Mouse (Mus musculus) hindbrain, embryonic 15.5 days (tissue): ENCODE measurements around the gene Car7. TPM values are rescaled to one million over a fixed set of nuclear protein-coding genes. Genes with fewer than 3 reads are reported as not detected.
"Not testable (repeated sequence)": the region's sequence is repeated elsewhere in the genome, so short reads cannot be mapped to it uniquely, and the experiment has no call there.

Experiments used
- ATAC-seq: fragments of 200-750 bp; cut with Nextera tagmentation; 2 replicates; pipeline ENCODE4 v1.8.0; 2017; ENCODE audit warnings: low read depth, moderate number of reproducible peaks, moderate TSS enrichment; ENCODE audit not compliant: low FRiP score
- H3K27ac ChIP-seq: fragments of 300-500 bp; sonication (generic); replicated peaks from 2 replicates; pipeline ENCODE4 v1.5.1; 2015; ENCODE audit warnings: mild to moderate bottlenecking, inconsistent platforms
- H3K27me3 ChIP-seq: fragments of 300-500 bp; sonication (generic); 2 replicates; pipeline ENCODE4 v1.6.1; 2015; ENCODE audit warnings: control low read depth, inconsistent platforms
- H3K36me3 ChIP-seq: fragments of 300-500 bp; sonication (generic); 2 replicates; pipeline ENCODE4 v1.6.1; 2015; ENCODE audit warnings: control low read depth, inconsistent platforms
- H3K4me1 ChIP-seq: fragments of 300-500 bp; sonication (generic); replicated peaks from 2 replicates; pipeline ENCODE4 v1.6.1; 2015; ENCODE audit warnings: control low read depth, inconsistent platforms
- H3K4me2 ChIP-seq: fragments of 300-500 bp; sonication (generic); 2 replicates; pipeline ENCODE4 v1.6.1; 2015; ENCODE audit warnings: moderate library complexity, mild to moderate bottlenecking, inconsistent platforms
- H3K4me3 ChIP-seq: fragments of 300-500 bp; sonication (generic); 2 replicates; pipeline ENCODE4 v1.5.1; 2015; ENCODE audit warnings: mild to moderate bottlenecking, inconsistent platforms
- H3K9ac ChIP-seq: fragments of 300-500 bp; sonication (generic); 2 replicates; pipeline ENCODE4 v1.6.1; 2015; ENCODE audit warnings: inconsistent platforms
- H3K9me3 ChIP-seq: fragments of 300-500 bp; sonication (generic); 2 replicates; pipeline ENCODE4 v1.6.1; 2016; ENCODE audit warnings: control low read depth, inconsistent platforms
- WGBS: fragments of 180-500 bp; shearing (Covaris S2); methylation state at CpG from one replicate; pipeline ENCODE4 v1.1.7; 2015; 5-methylcytosine and 5-hydroxymethylcytosine counted together
- polyA plus RNA-seq: library from polyadenylated mRNA; unstranded; fragments of >200 nt; fragmentation: Nextera tagmentation; extraction: Ambion mirVana; gene quantifications from 2 replicates; pipeline ENCODE4 v1.2.1, GENCODE M21; 2015

The Car7 gene
- polyA plus RNA-seq, 1 experiment from 2014 or later, result 2.7 TPM

DNA sequence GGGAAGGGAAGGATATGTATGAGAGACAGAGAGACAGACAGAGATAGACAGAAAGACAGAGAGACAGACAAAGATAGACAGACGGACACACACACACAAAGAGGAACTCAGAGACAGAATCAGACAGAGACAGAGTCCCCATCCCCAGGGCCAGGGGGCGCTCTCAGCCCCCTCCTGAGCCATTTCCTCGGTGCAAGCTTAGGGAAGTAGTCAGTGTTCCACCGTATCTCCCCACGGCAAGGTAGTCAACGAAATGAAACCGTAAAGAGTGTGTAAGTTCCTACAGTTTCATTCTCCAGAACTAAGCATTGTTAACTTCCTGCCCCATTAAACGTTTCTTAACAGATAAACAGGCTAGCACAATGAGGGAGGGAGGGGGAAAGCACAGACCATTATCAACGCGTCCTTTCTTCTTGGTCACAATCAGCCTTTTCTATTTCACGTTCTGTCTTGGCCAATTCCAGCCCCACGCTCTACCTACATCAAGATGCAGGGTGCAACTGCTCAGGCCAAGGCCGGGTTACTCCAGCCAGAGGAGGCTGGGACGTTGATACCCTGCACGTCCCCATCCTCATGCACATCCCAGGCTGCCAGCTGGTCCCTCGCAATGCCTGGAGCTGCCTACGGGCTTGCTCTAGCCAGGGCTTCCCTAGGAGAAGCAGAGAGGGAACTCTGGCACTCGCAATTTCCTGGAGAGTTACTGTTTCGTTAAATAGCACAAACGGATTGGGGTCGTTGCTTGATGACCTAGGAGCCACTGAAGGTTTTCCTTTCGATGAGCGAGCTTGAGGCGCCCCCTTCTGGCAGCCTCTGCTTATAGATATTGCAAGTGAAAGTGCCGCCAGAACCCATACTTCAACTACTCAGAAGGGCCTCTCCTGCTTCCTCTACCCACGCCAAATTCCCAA is 36.2 kb downstream of the Car7 start:
- H3K36me3 ChIP-seq, result no peaks in the 10 kb centered on the region
- H3K9ac ChIP-seq, result peak overlapping the region; percentile 47
- WGBS, result 6% methylated on average over 26 of the region's 26 CpGs
- H3K27me3 ChIP-seq, result no peaks in the 10 kb centered on the region
- ATAC-seq, result peak; percentile 77
- no peak overlapping the region for H3K27ac ChIP-seq
- H3K4me3 ChIP-seq, result peak overlapping the region; percentile 42
- H3K4me2 ChIP-seq, result peak overlapping the region; percentile 84
- H3K4me1 ChIP-seq, result peaks cover 5% of the 10 kb centered on the region; the same call in 1 of the 2 replicates
- H3K9me3 ChIP-seq, result no peaks in the 10 kb centered on the region

DNA sequence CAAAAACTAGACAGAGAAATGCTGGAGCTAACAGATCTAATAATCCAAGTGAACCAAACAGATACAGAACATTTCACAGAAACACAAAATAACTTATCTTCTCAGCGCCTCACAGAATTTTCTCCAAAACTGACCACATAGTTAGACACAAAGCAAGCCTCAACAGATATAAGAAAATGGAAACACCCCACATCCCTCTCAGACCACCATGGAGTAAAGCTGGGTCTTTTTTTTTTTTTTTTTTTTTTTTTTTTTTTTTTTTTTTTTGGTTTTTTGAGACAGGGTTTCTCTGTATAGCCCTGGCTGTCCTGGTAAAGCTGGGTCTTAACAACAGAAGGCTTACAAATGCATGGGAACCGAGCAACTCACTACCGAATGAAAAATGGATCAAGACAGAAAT is 42.3 kb downstream of the Car7 start:
- Histone ChIP-seq H3K36me3 (no peaks in the 10 kb centered on the region), H3K9ac (no peak overlapping the region), H3K4me3 (no peak overlapping the region), H3K4me2 (no peak overlapping the region), H3K27ac (no peak overlapping the region), H3K27me3 (no peaks in the 10 kb centered on the region), H3K9me3 (no peaks in the 10 kb centered on the region), H3K4me1 (no peaks in the 10 kb centered on the region)
- 95% methylated on average over 3 of the region's 3 CpGs for WGBS
- ATAC-seq, result no peak

- not testable (repeated sequence) for H3K4me3 ChIP-seq, H3K4me1 ChIP-seq, H3K36me3 ChIP-seq, H3K9me3 ChIP-seq, H3K4me2 ChIP-seq, ATAC-seq, H3K27me3 ChIP-seq, H3K27ac ChIP-seq, H3K9ac ChIP-seq
- WGBS, result 80% methylated on average over 17 of the region's 17 CpGs
These were observed 43.1 kb downstream of the Car7 start for GRCm38 (mm10) chr8:104577606-104578005.

GRCm38 (mm10) chr8:104584522-104584921 is 50.0 kb downstream of the Car7 start:
- Histone ChIP-seq H3K9me3 (no peaks in the 10 kb centered on the region), H3K4me2 (no peak overlapping the region), H3K4me1 (no peaks in the 10 kb centered on the region), H3K4me3 (no peak overlapping the region), H3K9ac (no peak overlapping the region), H3K27me3 (no peaks in the 10 kb centered on the region), H3K36me3 (no peaks in the 10 kb centered on the region), H3K27ac (no peak overlapping the region)
- 69% methylated on average over 1 of the region's 1 CpGs for WGBS
- no peak for ATAC-seq

- H3K27ac ChIP-seq, result no peak overlapping the region
- WGBS, result 91% methylated on average over 3 of the region's 3 CpGs
- H3K27me3 ChIP-seq, result no peaks in the 10 kb centered on the region
- peaks cover 9% of the 10 kb centered on the region; the same call in 1 of the 2 replicates for H3K36me3 ChIP-seq
- no peaks in the 10 kb centered on the region for H3K9me3 ChIP-seq
- peaks cover 16% of the 10 kb centered on the region for H3K4me1 ChIP-seq
- H3K4me2 ChIP-seq, result no peak overlapping the region
- ATAC-seq, result no peak
- H3K9ac ChIP-seq, result no peak overlapping the region
- no peak overlapping the region for H3K4me3 ChIP-seq
These were observed 55.8 kb downstream of the Car7 start for GRCm38 (mm10) chr8:104590284-104590683.

GRCm38 (mm10) chr8:104591133-104591834 is 56.8 kb downstream of the Car7 start, which contains the start of gene Pdp2:
Gene Pdp2, plus strand, starts transcription at chr8:104591451.
- ATAC-seq, result peak; percentile 98
- H3K9ac ChIP-seq, result peak within 1 kb of the TSS; percentile 66
- no peaks in the 10 kb centered on the region for H3K27me3 ChIP-seq
- peak within 1 kb of the TSS; percentile 90 for H3K27ac ChIP-seq
- peaks cover 16% of the 10 kb centered on the region for H3K4me1 ChIP-seq
- peak within 1 kb of the TSS; percentile 72 for H3K4me3 ChIP-seq
- under 1% methylated on average over 44 of the region's 44 CpGs for WGBS
- H3K9me3 ChIP-seq, result no peaks in the 10 kb centered on the region
- peaks cover 15% of the 10 kb centered on the region for H3K36me3 ChIP-seq
- H3K4me2 ChIP-seq, result peak within 1 kb of the TSS; percentile 62

- 4% methylated on average over 9 of the region's 9 CpGs for WGBS
These were observed 57.4 kb downstream of the Car7 start for GRCm38 (mm10) chr8:104591856-104592255.

DNA sequence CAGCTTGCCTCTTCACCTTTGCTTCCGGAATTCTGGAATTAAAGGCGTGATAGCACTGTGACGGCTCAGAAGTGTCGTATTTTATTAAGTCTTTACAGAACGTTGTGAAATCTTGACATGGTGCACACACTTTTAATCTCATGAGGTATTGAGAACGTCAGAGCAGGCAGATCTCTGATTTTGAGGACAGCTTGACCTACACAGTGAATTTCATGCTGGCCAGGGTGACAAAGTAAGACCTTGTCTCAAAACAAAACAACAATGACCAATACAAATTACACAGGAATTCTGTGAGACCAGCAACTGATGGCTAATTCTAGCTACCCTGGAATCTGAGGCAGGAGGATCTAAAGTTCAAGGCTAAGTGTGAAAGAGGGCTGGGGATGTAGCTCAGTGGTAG is 58.1 kb downstream of the Car7 start:
- Histone ChIP-seq H3K27ac (no peak overlapping the region), H3K4me3 (0 out of 2 replicates have a peak overlapping the region, but pooled peaks have one; percentile 72), H3K9me3 (no peaks in the 10 kb centered on the region), H3K27me3 (no peaks in the 10 kb centered on the region), H3K36me3 (peaks cover 15% of the 10 kb centered on the region), H3K4me2 (peak overlapping the region; percentile 62), H3K4me1 (peaks cover 16% of the 10 kb centered on the region), H3K9ac (no peak overlapping the region)
- no peak for ATAC-seq
- 68% methylated on average over 6 of the region's 6 CpGs for WGBS

More at GRCm38 (mm10) chr8:104591856-104592255, 57.4 kb downstream of the Car7 start:
- Histone ChIP-seq H3K4me3 (peak overlapping the region; percentile 72), H3K4me1 (peaks cover 16% of the 10 kb centered on the region), H3K27ac (peak overlapping the region; percentile 90), H3K9ac (peak overlapping the region; percentile 66), H3K36me3 (peaks cover 15% of the 10 kb centered on the region), H3K4me2 (peak overlapping the region; percentile 62), H3K27me3 (no peaks in the 10 kb centered on the region), H3K9me3 (no peaks in the 10 kb centered on the region)
- ATAC-seq, result no peak

DNA sequence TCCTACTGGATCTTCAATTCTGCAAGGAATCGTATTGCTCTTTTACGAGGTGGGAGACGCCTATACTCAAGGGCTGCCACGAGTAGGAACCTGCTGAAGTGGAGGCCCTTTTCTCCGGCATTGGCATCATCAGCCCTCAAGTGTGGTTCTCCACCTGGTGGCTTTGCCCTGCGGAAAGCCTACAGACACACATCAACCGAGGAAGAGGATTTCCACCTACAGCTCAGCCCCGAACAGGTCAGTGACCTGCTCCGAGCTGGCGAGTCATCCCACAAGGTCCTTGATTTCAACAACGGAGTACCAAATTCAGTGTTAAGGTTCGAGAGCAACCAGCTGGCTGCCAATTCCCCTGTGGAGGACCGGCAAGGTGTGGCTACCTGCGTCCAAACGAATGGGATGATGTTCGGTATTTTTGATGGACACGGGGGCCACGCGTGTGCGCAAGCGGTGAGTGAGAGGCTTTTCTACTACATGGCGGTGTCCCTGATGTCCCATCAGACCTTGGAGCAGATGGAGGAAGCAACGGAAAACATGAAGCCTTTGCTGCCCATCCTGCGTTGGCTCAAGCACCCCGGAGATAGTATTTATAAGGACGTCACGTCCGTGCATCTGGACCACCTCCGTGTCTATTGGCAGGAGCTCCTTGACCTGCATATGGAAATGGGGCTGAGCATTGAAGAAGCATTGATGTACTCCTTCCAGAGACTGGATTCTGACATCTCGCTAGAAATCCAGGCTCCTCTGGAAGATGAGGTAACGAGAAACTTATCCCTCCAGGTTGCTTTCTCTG is 59.2 kb downstream of the Car7 start:
- no peak overlapping the region for H3K27ac ChIP-seq
- H3K4me2 ChIP-seq, result no peak overlapping the region
- H3K4me1 ChIP-seq, result peaks cover 16% of the 10 kb centered on the region
- 95% methylated on average over 31 of the region's 31 CpGs for WGBS
- no peaks in the 10 kb centered on the region for H3K9me3 ChIP-seq
- H3K36me3 ChIP-seq, result peaks cover 15% of the 10 kb centered on the region
- ATAC-seq, result no peak
- no peak overlapping the region for H3K9ac ChIP-seq
- no peak overlapping the region for H3K4me3 ChIP-seq
- H3K27me3 ChIP-seq, result no peaks in the 10 kb centered on the region

DNA sequence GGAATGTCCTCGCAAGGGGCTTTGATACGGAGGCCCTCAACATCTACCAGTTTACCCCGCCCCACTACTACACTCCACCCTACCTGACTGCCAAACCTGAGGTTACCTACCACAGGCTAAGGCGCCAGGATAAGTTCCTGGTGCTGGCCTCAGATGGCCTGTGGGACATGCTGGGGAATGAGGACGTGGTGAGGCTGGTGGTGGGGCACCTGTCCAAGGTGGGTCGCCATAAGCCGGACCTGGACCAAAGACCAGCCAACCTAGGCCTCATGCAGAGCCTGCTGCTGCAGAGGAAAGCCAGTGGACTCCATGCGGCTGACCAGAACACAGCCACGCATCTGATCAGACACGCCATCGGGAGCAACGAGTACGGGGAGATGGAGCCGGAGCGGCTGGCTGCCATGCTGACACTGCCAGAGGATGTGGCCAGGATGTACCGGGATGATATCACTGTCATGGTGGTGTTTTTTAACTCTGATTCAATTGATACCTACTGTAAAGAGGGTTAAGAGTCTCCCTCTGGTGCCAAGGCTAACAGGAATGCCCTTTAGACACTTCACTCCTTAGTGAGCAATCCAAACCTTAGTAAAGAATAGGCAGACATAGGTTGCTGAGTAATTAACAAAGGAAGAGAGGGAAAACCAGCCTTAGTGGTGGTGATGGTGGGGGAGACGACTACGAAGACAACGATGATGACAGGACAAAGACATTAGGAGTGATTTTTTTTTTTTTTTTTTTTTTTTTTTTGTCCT is 60.3 kb downstream of the Car7 start:
- no peaks in the 10 kb centered on the region for H3K27me3 ChIP-seq
- no peak overlapping the region for H3K4me2 ChIP-seq
- H3K9ac ChIP-seq, result no peak overlapping the region
- WGBS, result 95% methylated on average over 19 of the region's 19 CpGs
- H3K4me1 ChIP-seq, result peaks cover 16% of the 10 kb centered on the region
- H3K9me3 ChIP-seq, result no peaks in the 10 kb centered on the region
- H3K27ac ChIP-seq, result no peak overlapping the region
- H3K36me3 ChIP-seq, result peaks cover 15% of the 10 kb centered on the region
- ATAC-seq, result no peak
- H3K4me3 ChIP-seq, result no peak overlapping the region
